Mouse (Mus musculus) mesoderm, embryonic 11.5 days (tissue): ENCODE measurements around the gene Cnih3.

ENCODE experiments used
- DNase-seq: peaks from one replicate; pipeline ENCODE4 v3.0.0-alpha.2; 2012; ENCODE audit warnings: low read depth, low spot score

The Cnih3 gene

GRCm38 (mm10) chr1:181448041-181448440, 95.6 kb downstream of the Cnih3 start:
- no peak for DNase-seq

- no peak for DNase-seq
Measured at GRCm38 (mm10) chr1:181453106-181453505, 100.7 kb downstream of the Cnih3 start.

- no peak for DNase-seq
Measured at GRCm38 (mm10) chr1:181456911-181457310, 104.5 kb downstream of the Cnih3 start.

- DNase-seq, result no peak
Measured at GRCm38 (mm10) chr1:181459431-181460105, 107.1 kb downstream of the Cnih3 start.

- no peak for DNase-seq
Measured at GRCm38 (mm10) chr1:181460283-181460682, 107.9 kb downstream of the Cnih3 start.

GRCm38 (mm10) chr1:181461484-181461883, 109.1 kb downstream of the Cnih3 start:
- no peak for DNase-seq

GRCm38 (mm10) chr1:181462051-181462905, 109.8 kb downstream of the Cnih3 start:
- peak; percentile 13 for DNase-seq

GRCm38 (mm10) chr1:181462906-181463179, 110.4 kb downstream of the Cnih3 start:
- no peak for DNase-seq

- peak; percentile 37 for DNase-seq
Measured at GRCm38 (mm10) chr1:181465027-181465426, 112.6 kb downstream of the Cnih3 start.

- DNase-seq, result no peak
Measured at GRCm38 (mm10) chr1:181466040-181466439, 113.6 kb downstream of the Cnih3 start.

GRCm38 (mm10) chr1:181466601-181467320, 114.3 kb downstream of the Cnih3 start:
- DNase-seq, result no peak

GRCm38 (mm10) chr1:181467321-181467670, 114.9 kb downstream of the Cnih3 start:
- no peak for DNase-seq

GRCm38 (mm10) chr1:181469415-181469814, 117.0 kb downstream of the Cnih3 start:
- no peak for DNase-seq

GRCm38 (mm10) chr1:181476141-181476540, 123.7 kb downstream of the Cnih3 start:
- no peak for DNase-seq

- DNase-seq, result no peak
Measured at GRCm38 (mm10) chr1:181476557-181476956, 124.1 kb downstream of the Cnih3 start.

- no peak for DNase-seq
Measured at GRCm38 (mm10) chr1:181484696-181485095, 132.3 kb downstream of the Cnih3 start.

- no peak for DNase-seq
Measured at GRCm38 (mm10) chr1:181503471-181503870, 151.0 kb downstream of the Cnih3 start.

GRCm38 (mm10) chr1:181505367-181505766, 152.9 kb downstream of the Cnih3 start:
- no peak for DNase-seq
